Mouse (Mus musculus) spleen, adult 12 weeks (tissue): Measurements from ENCODE around the gene Lsamp.

Source experiments
- DNase-seq: peaks from one replicate; pipeline ENCODE4 v3.0.0; 2022; ENCODE audit warnings: low spot score

Gene Lsamp

DNA sequence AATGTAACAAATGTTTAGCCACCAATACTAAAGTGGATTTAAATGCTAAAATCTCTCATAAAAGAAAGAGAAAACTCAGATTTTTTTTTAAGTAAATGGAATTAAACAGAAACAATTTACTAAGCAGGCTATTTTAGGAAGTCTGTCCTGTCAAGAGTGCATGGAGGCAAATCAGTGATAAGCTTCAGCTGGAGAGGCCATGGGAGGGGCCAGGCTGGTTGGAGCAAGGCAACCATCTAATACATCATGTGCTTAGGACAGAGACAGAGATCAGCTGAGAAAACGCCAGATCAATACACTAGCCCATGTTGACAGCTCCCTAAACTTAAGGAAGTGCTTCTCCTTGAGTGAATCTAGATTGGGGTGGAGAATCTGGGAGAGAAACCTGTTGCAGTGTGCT is 1793.4 kb downstream of the Lsamp start:
- no peak for DNase-seq

DNA sequence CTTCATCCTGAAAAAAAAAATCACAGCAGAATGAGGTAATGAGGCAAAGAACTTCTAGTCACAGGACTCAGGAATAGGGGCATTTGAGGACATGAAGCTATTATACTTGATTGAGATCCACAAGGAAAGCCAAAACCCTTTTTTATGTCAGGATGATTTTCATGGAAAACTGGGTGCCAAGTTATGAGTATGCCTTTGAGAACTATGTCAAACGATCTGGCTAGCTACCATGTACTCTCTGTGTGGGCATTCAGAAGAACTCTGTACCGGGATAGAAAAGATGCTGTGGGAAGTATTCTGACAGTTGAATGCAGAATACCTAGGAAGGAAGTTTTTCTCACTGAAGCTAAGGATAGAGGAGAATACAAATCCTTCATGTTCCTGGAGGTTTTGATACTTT is 1801.4 kb downstream of the Lsamp start:
- DNase-seq: no peak

DNA sequence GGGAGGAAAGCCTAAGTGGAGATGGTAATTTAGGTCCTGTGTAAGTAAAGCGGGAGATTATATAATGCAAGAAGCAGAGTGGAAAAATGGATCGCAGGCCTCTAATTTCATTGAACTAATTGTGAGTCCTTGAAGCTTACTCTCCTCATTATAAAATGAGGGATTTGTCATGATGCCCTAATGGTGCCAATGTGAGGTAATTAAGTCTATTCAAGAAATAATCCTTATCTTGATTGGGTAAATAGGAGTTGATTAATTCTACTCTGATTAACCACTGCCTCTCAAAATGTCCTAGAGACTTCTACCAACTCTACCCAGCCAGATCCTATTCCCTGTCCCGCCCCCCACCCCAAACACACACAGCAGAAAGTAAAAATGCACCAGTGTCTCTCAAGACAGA is 1802.5 kb downstream of the Lsamp start:
- DNase-seq: no peak

DNA sequence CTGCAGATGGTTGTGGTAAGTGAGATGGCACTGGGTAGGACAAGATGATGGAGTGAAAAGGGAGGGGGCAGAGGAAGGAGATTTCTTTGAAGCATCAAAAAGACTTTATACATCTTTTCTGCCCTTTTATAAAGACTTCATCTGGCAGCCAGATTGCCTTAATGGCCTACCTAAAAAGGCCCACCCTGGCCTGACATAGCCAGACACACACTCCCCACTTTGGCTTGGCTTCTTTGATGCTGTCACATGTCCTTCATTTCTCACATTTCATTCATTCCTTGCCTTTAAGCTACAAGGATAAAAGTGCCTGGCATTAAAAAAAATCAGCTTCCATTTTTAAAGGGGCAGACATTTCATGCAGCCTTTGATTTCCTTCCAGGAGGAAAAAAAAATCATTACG is 1803.0 kb downstream of the Lsamp start:
- DNase-seq: no peak

DNA sequence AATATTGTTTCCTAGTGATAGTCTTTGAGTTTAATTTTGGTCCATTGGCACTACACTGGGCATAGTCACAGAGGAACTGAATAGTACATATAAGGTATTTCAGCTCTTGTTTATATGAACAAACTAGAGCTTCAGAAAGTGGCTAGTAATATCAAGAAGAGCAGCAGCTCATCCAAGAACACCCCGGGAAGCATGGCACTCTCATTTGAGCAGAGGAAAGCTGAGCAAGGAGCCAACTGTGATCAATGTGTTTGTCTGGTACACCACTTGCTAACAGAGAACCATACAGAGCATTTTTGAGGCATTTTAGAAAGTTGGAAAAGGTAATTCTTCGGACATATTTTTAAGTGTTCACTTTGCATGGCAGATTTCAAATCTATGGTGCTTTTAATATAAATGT is 1805.9 kb downstream of the Lsamp start:
- DNase-seq: no peak

DNA sequence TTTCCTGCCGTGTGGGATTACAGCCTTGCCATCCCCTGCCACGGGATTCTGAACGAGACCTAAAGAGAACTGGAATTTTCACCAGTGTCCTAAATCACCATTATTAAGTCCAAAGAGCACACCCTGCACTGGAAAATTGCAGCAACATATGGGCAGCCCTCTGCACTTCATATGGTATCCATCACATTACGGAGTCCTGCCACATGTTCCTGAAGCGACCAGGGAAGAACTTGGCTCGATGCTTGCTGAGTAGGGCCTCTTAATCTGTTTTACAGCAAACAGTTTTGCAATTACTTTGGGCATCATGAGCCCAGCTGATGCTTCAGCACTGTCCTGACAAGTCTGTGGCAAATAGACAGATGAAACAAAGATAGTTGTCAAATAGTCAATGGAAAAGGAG is 1836.2 kb downstream of the Lsamp start:
- no peak for DNase-seq

DNA sequence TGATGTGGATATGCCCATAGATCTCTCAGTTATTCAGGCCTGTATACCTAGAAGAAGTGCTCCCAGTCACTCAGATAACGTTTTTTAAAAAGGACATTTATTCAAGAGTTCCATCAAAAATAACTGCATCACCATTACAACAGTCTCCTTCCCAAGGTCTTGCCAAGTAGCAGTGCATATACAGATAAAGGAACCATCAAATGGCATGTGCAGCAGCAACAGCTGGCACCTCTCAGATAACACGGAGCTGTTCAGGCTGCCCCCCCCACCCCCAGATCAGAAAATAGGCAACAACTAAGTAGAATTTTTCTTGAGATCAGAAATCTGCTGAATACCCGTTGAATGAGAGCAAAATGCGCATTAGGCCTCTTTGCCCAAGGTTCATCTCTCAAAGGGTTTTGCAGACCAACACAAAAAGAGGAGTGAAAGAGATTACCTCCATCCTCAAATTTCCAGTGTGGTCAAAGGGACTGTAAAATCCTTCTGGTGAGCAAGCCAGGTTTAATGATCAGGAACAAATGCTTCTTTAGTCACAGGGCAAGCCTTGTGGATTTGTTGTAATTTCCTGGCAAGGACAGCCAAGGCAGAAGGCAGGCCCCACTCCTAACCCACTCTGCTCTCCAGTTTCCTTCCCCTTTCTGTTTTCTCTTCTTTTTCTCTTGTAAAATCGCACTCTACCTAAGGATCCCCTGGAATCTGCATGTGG is 1842.9 kb downstream of the Lsamp start:
- no peak for DNase-seq

DNA sequence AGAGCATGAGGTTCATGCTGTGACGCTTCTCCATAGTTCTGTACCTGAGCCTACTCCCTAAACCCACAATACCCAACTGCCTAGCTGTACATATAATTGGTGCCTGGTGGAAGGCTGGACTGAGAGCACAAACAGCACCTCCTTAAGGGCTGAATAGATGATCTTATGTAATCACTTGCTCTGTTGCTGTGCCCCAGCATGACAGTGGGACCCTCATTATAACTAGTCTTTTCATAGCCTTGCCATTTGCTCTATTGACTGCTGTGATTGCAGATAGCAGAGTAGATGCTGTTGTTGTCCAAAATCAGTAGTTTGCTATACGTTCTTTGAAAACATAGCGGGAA is 1843.4 kb downstream of the Lsamp start:
- no peak for DNase-seq

DNA sequence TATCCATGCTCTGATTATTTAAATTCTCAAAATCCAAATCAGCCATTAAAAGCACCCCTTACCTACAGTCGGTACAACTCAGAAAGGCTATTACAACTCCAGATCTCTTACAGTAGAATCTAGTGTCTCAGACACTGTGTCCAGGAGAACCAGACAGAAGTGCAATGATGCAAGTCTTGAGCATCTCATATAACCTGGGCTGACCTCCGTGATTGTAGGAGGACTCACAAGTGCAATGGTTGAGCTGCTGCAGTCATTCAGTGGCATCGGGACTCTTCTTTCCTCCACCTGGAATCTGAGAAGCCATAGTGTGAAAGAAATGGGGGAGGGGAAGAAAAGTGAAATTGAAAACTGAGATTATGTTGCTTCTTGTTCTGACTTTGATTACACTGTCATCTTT is 1850.5 kb downstream of the Lsamp start:
- DNase-seq: no peak

DNA sequence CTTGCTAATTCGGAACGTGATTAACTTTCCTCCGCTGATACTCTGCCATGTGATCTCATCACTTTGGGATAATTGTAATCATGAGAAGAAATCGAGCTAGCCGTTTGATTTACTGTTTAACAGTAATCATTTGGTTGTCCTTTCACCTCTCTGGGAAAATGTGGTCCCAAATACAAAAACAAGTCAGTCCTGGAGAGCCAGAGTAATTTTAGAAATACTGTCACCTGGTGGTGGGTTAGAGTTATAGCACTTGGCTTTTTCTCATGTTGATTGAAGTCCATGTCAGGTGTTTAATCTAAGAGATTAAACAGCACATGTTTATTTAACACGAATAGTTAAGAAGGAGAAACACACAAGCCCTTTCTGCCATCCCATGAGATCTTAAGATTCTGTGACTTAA is 1851.6 kb downstream of the Lsamp start:
- DNase-seq: no peak

DNA sequence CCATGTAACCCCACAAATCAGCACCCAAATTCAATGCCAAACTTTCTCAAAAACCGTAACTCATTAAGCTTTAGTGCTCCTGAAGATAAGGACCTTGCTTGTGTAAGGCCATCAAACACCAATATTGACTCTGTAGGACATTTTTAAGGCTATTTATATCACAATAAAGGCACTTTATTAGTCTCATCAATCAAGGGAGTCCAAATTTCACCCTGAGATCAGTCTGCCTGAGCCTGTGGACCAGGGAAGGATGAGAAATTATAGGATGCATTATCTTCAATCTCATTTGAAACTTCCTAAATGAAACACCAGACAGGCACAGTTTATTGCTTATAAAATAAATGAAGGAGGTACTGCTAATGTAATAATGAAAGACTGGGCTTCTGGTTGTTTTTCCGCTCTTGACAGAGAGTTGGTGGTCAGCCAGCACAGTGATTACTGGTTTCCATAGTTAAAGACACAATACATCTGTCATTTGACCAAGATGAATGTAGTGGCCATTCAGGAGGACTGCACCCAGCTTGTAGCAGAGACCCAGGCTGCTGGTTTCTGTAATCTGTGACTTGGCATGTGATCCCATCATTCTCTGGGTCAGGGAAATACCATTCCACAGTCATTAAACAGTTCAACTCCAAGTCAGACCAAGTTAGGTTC is 1855.7 kb downstream of the Lsamp start:
- DNase-seq: no peak

DNA sequence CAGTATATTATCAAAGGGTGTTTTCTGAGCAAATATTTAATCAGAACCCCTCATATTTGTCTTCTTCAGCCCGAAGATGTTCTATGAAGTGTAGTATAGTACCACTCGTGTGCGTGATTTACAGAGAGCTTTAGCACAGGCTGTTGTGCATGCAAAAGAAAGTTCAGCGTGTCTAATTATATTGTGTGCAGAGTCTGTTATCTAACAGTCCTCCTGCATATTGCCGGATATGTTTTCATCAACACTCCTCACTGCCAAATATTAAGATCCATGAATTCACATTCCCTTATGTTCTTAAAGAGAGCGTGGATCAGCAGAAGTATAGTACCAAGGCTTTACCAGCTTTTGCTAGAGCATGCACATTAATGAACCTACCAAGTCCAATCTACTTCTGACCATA is 1862.7 kb downstream of the Lsamp start:
- no peak for DNase-seq

DNA sequence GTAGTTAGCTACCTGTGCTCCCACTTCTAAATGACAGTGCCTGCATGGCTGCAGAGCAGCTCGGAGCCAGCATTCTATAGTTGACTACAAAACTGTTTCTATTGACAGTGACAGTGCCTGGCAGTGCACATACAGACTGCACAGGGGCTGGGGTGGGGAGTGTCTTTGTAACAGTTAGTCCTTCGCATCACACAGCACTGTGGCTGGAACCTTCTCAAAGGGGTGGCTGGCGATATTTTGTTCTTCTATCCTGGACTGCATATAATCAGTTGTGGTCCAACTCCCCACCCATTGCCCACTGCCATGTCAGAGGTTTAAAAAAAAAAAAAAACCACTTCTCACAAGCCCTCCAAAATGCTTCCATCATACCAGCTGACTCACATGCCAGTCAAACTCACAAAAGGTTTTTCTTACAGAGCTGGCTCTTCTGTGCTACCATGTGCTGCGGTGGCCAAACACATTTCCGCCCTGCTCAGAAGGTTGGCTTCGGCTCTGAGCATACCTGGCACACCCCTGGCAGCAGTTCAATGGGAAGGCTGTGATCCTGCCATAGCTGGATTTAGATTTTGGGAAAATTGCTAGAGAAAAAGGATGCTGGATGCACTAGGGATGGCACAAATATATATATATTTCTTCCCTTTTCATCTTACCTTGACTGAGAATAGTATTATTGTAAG is 1887.9 kb downstream of the Lsamp start:
- DNase-seq: no peak

DNA sequence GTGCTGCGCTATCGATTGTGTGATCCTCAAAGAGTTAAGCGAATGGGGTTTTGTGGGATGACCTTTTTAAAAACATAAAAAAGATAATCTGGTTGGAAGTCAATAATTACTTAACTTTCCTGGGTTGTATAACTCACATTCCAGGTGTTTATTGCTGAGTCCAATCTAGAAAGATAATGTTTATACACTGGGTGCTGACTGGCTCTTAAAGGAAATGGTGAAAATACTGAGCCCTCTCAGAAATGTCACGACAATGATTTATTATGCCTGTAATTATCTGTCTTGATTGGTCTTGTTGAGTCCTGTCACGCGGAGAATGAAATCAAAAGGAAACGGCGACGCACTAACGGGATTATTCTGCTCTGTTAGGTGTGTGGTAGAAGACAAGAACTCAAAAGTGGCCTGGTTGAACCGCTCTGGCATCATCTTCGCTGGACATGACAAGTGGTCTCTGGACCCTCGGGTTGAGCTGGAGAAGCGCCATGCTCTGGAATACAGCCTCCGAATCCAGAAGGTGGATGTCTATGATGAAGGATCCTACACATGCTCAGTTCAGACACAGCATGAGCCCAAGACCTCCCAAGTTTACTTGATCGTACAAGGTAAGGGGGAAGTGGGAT is 1904.5 kb downstream of the Lsamp start:
- DNase-seq: no peak

DNA sequence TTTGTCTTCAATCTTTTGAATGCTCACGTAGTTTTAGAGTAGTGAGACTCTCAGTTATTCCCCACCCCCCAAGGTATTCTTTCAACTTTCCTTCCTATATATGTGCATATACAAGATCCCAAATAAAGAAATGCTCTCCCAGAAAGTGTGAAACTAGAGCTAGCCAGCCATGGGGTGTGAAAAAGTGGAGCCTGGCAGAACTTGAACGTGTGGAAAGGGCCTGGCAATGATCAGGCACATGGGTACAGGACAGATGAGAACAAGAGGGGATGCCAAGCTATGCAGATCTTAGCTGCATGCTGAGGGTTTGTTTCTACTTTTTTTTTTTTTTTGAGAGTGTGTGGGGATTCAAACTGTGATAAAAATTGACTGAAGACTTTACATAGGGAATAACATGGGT is 1916.6 kb downstream of the Lsamp start:
- no peak for DNase-seq

DNA sequence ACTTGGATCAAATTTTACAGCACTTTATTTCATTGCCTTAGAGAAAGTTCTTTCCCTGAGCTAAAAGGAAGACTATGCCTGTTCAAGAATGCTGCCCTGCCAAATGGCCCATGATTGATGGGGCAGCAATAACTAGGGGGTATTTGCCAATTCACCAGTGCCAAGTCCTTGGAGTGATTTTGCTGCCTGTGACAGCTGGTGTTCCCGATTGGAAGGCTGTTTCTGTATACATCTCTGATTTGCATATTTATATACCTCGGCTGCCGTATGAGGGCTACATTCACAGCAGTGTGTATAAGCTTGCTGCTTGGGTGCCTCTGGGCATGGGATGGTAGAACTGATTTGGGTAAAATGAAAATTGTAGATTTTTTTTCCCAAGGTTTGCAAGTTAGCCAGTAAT is 1919.5 kb downstream of the Lsamp start:
- no peak for DNase-seq

DNA sequence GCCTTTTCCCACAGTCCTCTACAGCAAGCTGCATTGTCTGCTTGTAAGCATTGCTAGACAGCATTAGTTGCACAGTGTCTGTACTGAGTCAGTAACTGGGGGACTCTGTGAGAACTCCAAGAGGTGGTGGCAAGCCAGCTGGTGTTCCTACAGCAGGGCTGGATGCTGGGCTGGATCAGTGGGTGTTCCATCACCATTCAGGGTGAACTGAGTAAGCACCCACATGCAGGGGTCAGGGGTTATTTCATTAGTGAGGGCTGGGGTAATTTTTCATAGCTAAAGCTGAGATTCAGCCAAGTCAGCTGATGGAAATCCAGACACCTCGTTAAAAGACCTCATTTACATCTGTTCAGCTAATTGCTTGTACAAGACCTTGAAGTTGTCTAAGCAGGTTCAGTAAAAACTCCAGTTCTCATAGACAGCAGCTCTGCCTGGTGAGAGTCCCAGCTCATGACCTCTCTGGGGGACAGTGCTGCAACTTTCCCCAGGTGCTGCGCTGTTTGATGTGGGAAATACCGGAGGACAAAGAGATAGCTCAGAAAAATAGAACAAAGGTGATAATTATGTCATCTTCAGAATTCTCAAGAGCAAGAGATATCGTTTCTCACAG is 1928.5 kb downstream of the Lsamp start:
- DNase-seq: no peak

DNA sequence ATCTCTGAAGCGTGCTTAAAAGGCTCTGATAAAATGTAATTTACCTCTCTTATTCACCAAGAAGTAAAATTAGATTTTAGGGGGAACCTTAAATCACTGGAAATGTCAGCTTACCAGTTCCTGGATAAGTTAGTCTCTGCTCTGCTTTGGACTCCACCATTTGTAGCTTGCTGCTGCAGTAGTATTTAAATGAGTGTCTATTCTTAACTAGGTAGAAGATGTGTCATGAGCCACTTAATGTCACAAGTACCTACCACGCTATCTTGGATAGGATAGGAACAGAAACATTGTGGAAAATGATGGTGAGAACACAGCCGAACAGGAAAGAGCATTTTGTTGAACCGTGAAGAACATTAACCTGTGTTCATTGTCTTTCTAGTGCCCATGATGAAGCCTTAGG is 1929.2 kb downstream of the Lsamp start:
- no peak for DNase-seq

DNA sequence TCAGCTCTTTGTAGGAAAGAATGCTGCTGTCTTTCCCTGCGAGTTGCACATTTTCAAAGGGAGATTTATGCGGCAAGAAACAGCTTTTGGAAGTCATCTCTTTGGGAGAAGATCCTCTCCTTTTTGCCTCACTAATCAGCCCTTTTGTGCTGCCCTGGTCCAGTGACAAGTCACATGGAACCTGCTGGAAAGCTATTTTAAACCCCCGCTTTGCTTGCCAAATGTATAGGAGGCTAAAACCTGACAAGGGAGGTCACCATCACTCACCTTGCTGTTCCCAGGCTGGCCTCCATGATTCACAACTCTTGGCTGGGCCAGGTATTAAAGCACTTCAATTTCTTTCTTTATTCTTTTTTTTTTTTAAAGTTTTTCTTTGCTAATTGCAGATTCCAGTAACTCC is 1932.2 kb downstream of the Lsamp start:
- DNase-seq: no peak

DNA sequence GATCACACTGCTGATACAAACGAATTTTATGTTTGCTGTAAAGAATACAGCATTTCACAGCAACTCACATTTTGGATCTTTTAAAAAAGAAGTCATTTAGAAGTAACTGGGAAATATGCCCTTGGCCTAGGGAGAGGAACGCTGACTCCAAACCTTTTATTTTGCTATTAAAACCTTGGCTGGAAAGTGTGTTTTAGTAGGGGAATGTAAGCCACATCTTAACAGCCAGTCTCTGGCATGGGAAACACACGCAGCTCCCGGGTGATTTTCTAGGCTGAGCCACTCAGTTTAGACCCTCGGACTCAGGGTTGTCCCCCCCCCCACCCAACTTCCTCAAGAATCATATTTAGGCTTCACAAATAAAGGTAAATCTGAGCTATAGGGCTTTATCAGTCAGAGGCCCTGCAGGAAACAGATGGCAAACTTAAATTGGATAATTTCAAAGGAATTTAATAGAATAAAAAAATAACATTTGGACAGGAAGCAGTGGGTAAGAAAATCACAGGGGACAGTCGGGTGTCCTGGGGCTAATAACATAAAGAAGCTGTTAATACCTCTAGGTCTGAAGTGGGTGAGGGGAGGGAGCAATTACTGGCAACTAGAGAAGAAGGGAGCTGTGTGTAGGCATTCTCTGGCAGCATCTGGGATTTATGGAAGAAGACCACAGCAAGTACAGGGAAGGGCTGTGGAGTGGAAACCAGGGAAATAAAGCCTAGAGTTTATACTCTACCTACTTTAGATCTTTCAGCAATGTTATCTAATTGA is 1933.1 kb downstream of the Lsamp start:
- DNase-seq: no peak

DNA sequence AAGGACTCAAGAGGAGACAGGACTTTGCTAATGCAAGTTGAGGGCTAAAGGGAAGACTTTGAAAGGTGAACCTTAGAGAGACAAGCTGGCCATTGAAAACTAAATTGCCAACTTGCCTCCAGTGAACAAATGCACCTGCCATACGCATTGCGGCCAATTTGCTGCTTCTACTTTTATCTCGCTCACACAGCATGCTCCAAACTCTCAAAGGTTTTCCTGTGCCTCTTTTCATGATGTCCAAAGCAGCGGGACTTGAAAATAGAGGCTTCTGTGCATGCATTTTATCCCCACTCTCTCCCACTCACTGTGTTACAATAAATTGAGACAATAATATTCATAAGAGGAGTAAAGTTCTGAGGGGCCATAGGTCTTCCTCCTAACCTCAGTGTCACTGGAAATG is 1945.4 kb downstream of the Lsamp start:
- no peak for DNase-seq

DNA sequence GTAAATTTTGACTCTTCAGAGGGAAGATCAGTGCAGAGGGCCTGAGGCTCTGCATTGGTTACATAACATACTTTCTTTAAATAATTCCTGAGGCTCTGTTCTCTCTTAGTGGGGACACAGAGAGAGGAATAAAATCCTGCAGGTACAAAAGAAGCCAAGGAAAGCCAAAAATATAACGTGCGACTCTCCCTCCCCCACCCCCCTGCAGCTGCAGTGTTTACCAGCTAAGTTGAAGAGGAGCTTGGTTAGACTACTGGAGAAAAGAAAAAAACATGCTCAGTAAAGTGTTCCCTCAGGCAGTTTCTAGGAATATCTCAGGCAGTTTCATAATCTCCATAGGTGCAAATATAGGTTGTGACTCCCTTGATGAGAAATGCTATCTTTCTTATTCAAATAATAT is 1951.5 kb downstream of the Lsamp start:
- DNase-seq: no peak
